Mouse (Mus musculus): Measurements from ENCODE around the gene Lgr4.

DNA sequence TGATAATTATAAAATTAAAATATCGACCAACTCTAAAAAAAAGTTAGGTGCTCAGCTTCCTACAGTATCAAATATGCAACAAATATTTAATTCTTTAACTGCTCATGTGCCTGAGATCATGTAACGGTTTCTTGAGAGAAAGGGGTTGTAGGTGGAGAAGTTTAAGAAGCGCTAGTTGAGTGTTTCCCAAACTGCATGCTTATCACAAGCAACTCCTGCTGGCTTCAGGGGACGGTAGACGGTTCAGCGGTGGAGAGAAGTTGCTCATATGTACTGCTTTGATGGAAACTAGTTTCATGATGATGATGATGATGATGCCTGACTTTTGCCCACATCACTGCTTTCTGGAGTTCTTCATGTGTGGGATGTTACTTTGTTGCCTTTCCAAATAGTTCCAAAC lies 29.0 kb downstream of the Lgr4 start:
- TF ChIP-seq POLR2A (IDR thresholded peaks at IDR 0.05; ENCODE audit: borderline replicate concordance, insufficient read depth, low read length) (no peak), CTCF (IDR thresholded peaks at IDR 0.05; ENCODE audit: borderline replicate concordance, insufficient read depth, low read depth, low read length) (no peak)

Measured in cerebellum, adult 2 months (tissue).